Mouse (Mus musculus): Measurements from ENCODE around the gene Stc2.

The Stc2 gene

DNA sequence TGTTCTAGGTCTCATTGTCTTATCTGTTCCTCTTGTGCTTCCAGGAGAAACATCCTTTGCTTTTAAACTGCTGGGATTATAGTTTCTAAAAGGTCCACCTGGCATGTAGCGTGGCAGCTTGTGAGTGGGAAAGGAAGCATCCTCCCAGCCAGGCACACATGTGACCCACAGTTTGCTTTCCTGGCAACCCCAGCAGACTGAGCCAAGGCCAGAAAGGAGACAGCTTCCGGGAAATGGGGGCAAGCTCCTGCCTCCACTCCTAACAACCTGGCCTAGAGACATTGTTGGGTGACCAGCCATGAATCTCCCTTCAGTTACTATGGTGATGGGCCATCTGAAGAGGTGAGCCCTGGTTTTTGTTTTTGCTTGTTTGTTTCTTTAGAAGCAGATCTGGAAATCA, 3.9 kb downstream of the Stc2 start:
- no peak for DNase-seq (ENCODE audit: low read depth)

DNA sequence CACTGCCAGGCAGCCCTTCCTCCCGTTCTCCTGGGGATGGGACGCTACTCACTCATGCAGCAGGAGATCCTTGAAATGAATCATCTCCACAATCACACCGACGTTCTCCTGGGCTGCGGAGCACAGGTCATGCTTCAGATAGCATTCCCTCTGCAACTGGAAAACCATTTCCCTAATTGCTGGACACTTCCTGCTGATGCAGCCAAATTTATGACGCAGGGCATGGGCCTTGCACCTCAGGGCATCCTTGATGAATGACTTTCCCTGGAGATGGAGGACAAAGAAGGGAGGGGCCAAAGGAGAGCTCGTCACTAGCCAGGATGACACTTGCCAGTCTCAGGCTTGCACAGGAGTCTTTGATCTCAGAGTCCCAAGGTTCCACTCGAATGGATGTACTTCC, 4.6 kb downstream of the Stc2 start:
- DNase-seq (ENCODE audit: low read depth), result no peak

DNA sequence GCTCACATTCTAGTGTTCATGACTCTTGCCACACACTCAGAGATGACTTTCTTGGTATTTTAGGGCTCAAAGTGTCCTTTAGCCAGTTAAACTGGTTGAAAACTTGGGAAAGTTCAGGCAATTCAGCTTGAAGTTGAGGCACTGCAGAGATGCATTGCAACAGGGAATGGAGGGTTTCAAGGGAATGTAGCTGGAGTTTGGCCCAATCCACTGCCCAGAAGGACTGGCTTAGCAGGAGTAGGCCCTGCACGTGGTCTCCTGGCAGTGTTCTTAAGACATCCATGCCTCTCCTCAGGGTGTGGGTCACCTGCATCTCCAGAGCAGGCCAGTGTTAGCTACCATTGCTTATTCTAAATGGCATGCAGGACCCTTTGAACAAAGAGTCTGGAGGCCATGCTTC, 7.0 kb downstream of the Stc2 start:
- no peak for DNase-seq (ENCODE audit: low read depth)

DNA sequence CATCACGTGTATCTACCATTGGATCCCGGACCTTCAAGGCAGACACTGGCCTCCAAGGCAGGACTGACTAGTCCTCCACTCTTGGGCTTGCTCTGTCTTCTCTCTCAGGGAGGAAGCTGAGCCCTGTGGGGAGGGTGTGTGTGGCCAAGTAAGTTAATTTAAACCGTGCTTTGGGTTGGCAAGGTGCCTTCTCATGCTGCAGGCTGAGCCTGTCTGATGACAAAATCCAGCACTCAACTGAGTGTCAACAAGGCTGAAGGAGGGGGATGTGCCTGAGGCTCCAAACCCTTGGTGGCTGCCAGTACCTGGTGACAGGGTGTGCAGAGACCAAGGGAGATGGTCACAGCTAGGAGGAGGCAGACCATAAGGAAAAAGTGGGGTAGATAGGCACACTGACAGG, 7.5 kb downstream of the Stc2 start:
- DNase-seq (ENCODE audit: low read depth), result no peak

DNA sequence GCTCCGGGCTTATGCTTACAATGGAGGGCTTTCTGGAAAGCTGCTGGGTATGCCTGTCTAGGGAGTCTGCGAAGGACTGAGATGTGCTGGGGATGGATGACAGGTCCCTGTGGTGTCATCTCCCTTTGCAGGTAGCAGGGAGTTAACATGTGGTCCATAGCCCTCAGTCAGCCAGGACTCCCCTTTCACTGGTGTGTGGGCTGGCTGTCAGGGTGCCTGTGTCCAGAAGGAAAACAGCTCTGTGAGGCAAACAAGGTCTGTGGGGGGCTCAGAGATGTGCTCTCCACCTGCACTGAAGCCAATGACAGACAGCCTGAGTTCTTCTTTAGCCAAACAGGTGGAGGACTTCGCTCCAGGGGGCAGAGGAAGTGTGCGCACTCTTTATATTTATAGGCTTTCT, 8.8 kb downstream of the Stc2 start:
- DNase-seq (ENCODE audit: low read depth), result no peak

DNA sequence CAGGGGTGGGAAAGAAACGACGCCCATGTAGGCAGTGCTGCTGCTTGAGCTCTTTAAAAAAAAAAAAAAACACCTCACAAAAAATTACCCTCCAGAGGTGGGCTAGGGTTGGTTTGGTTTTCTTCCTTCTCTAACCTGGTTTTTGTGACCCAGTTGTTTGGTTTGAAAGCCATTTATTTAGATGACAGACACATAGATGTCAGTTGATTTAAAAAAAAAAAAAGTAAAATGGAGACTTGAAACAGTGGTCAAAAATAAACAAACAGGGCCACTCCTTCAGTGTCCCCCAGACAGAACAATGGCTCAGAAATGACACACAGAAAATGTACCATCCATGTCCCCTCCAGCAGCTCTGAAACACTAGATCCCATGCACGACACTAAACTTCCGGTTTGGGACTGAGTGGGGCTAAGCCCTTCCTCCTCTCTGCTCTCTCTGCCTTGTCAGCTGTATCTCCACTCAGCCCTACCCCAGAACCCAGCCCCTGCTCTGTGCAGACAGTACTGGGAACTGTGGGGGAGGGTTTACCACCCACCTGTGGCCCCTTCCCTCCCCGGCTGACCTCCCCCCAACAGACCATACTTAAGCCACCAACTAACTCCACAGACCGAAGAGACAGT, 10.5 kb downstream of the Stc2 start:
- DNase-seq (ENCODE audit: low read depth), result no peak

DNA sequence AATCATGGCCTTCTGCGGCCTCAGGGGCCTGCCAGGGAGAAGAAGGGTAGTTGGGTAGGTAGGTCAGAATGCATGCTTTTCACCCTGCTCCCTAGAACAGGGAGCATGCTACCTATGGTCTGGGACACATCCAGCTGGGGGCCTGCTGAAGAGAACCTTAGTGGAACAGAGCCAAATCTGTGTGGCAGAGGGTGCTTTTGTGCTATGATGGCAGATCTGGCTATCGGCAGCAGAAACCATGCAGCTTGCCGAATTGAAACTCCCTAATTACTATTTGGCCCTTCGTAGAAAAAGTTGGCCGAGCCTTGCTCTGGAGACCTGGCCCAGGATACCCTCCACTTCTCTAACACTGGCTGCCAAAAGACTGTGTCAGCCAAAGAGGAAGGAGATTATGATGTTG, 11.4 kb downstream of the Stc2 start:
- no peak for DNase-seq (ENCODE audit: low read depth)

DNA sequence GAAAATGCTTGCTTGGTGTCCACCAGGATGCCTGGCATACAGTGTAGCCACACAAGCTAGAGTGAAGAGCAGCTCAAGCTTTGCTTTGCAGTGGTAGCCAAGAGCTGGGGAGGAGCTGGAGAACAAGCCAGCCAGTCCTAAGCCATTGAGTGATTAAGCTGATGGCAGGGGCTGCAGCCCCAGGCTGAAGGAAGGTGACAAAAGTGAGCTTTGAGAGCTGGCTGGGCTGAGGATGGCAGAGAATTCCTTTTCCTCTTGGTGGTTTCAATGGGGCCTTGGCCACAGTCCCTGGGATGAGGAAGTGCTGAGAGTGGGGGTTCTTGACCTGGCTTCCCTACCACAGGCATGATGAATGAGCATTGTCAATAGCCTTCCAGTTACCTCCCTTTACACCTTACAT, 13.0 kb downstream of the Stc2 start:
- no peak for DNase-seq (ENCODE audit: low read depth)

DNA sequence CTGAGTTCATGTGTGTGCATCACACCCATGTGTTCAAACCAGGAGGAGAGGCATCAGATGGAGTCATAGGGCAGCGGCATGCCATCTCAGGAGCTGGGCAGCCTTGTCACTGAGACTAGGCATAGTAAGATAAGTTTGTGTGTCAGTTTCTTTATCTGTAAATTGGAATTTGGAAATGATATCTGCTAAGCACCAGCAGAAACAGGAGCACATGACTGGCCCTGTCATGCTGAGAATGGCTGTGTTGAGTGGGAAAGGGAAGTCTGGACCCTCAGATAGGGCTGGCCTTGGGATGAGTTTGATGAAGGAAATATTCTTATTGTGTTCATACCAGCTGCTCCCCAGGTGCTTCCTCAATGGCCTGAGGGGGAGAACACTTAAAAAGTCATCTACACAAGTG, 14.1 kb downstream of the Stc2 start:
- DNase-seq (ENCODE audit: low read depth), result no peak

DNA sequence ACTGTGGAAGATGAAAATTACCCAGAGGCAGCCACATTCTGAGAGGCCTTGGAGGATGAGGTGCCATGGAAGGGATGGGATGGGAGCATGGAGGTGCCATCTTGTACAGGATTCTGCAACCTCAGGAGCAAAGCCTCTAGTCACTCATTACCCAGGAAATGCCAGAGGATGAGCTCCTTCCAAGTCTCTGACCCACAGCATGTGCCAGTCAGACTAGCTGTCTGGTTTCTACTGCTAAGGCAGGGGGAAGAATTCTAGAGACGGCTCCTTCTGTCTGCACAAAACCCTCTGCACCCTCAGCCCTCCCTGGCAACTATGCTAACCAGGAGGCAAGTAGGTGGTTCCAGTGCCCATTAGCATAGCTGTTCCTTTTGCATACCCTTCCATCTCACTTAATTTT, 15.4 kb downstream of the Stc2 start:
- no peak for DNase-seq (ENCODE audit: low read depth)

Data from c-Kit-positive CD71-positive TER-119-negative erythroid progenitor cells, embryonic 14.5 days (primary cell).